Mouse (Mus musculus): ENCODE measurements at regions not wholly inside any gene's neighbourhood (a gene's known extent, or its start where the extent isn't known, plus 50 kb on each side); places are given as distances from the start of the nearest gene placed in this dataset.

GRCm38 (mm10) chr1:190038046-190038445 lies 115.9 kb upstream of the Smyd2 start:
- TF ChIP-seq TCF12 (IDR thresholded peaks at IDR 0.05; ENCODE audit: insufficient read depth, poor library complexity, severe bottlenecking) (no peak), USF1 (IDR thresholded peaks at IDR 0.05; ENCODE audit: low read depth) (no peak), REST (IDR thresholded peaks at IDR 0.05; ENCODE audit: insufficient read depth, insufficient read length) (no peak)
